Mouse (Mus musculus) stomach, postnatal 0 days (tissue): ENCODE measurements around the gene Kif26b. TPM values are rescaled to one million over a fixed set of nuclear protein-coding genes. Genes with fewer than 3 reads are reported as not detected.

Experiments
- ATAC-seq: fragments of 200-750 bp; cut with Nextera tagmentation; 2 replicates; pipeline ENCODE4 v1.8.0; 2017; ENCODE audit not compliant: low FRiP score, low TSS enrichment
- DNase-seq: peaks from one replicate; pipeline ENCODE4 v3.0.0-alpha.2; 2016; ENCODE audit warnings: low spot score
- H3K27ac ChIP-seq: fragments of 300-500 bp; sonication (generic); replicated peaks from 2 replicates; pipeline ENCODE4 v1.5.1; 2014; ENCODE audit warnings: mild to moderate bottlenecking, control low read depth
- H3K27me3 ChIP-seq: fragments of 300-500 bp; sonication (generic); 2 replicates; pipeline ENCODE4 v1.6.1; 2014; ENCODE audit warnings: low read length; ENCODE audit not compliant: control insufficient read depth, insufficient read depth
- H3K36me3 ChIP-seq: fragments of 300-500 bp; sonication (generic); 2 replicates; pipeline ENCODE4 v1.6.1; 2014; ENCODE audit warnings: low read length, mixed read lengths; ENCODE audit not compliant: control insufficient read depth, insufficient read depth
- H3K4me1 ChIP-seq: fragments of 300-500 bp; sonication (generic); replicated peaks from 2 replicates; pipeline ENCODE4 v1.6.1; 2014; ENCODE audit warnings: antibody characterized with exemption; ENCODE audit not compliant: control insufficient read depth, insufficient read depth
- H3K4me2 ChIP-seq: fragments of 300-500 bp; sonication (generic); replicated peaks from 2 replicates; pipeline ENCODE4 v1.6.1; 2014; ENCODE audit warnings: low read depth, mild to moderate bottlenecking, control low read depth, moderate library complexity
- H3K4me3 ChIP-seq: fragments of 300-500 bp; sonication (generic); 2 replicates; pipeline ENCODE4 v1.5.1; 2014; ENCODE audit warnings: low read depth, low read length, control low read depth
- H3K9ac ChIP-seq: fragments of 300-500 bp; sonication (generic); 2 replicates; pipeline ENCODE4 v1.6.1; 2014; ENCODE audit warnings: mild to moderate bottlenecking, low read length, control low read depth, mixed read lengths
- H3K9me3 ChIP-seq: fragments of 300-500 bp; sonication (generic); 2 replicates; pipeline ENCODE4 v1.6.1; 2016; ENCODE audit warnings: low read length; ENCODE audit not compliant: control insufficient read depth
- CTCF ChIP-seq: IDR thresholded peaks from 2 replicates; pipeline ENCODE4 v1.5.1; 2016; ENCODE audit warnings: antibody characterized with exemption, low read depth, mild to moderate bottlenecking, moderate library complexity
- EP300 ChIP-seq: optimal IDR thresholded peaks from 2 replicates; pipeline ENCODE3; 2016; ENCODE audit warnings: antibody characterized with exemption
- WGBS: fragments of 180-500 bp; shearing (Covaris S2); extraction: QIAGEN DNeasy Blood & Tissue Kit; methylation state at CpG from one replicate; pipeline ENCODE4 v1.1.7; 2014; 5-methylcytosine and 5-hydroxymethylcytosine counted together
- polyA plus RNA-seq: library from polyadenylated mRNA; unstranded; fragments of >200 nt; fragmentation: Nextera tagmentation; extraction: Ambion mirVana; gene quantifications from 2 replicates; pipeline ENCODE4 v1.2.1, GENCODE M21; 2015

Gene Kif26b
- polyA plus RNA-seq, 1 experiment from 2014 or later, result 0.69 TPM

- DNase-seq (no peak), ATAC-seq (no peak)
- no peak overlapping the region for H3K9ac ChIP-seq
- H3K4me1 ChIP-seq, result no peaks in the 10 kb centered on the region
- H3K27me3 ChIP-seq, result no peaks in the 10 kb centered on the region
- no peaks in the 10 kb centered on the region for H3K9me3 ChIP-seq
- TF ChIP-seq CTCF (no peak), EP300 (no peak)
- no peak overlapping the region for H3K27ac ChIP-seq
- H3K4me3 ChIP-seq, result no peak overlapping the region
- no peak overlapping the region for H3K4me2 ChIP-seq
- WGBS, result 59% methylated on average over 7 of the region's 7 CpGs
- H3K36me3 ChIP-seq, result no peaks in the 10 kb centered on the region
Measured at GRCm38 (mm10) chr1:178512323-178513031, 16.4 kb upstream of the Kif26b start.

GRCm38 (mm10) chr1:178513954-178514353 is 15.0 kb upstream of the Kif26b start:
- TF ChIP-seq EP300, result no peak
- DNase-seq (no peak), ATAC-seq (no peak)
- no peak overlapping the region for H3K4me2 ChIP-seq
- H3K9me3 ChIP-seq, result no peaks in the 10 kb centered on the region
- no peaks in the 10 kb centered on the region for H3K36me3 ChIP-seq
- no peak overlapping the region for H3K9ac ChIP-seq
- H3K4me1 ChIP-seq, result no peaks in the 10 kb centered on the region
- no peak overlapping the region for H3K4me3 ChIP-seq
- no peak overlapping the region for H3K27ac ChIP-seq
- 18% methylated on average over 6 of the region's 8 CpGs for WGBS
- no peaks in the 10 kb centered on the region for H3K27me3 ChIP-seq

GRCm38 (mm10) chr1:178515839-178516238 is 13.1 kb upstream of the Kif26b start:
- DNase-seq, result no peak
- Histone ChIP-seq H3K4me3 (no peak overlapping the region), H3K4me2 (no peak overlapping the region), H3K27ac (no peak overlapping the region), H3K9ac (no peak overlapping the region), H3K27me3 (no peaks in the 10 kb centered on the region), H3K36me3 (no peaks in the 10 kb centered on the region), H3K9me3 (no peaks in the 10 kb centered on the region), H3K4me1 (no peaks in the 10 kb centered on the region)
- 84% methylated on average over 2 of the region's 2 CpGs for WGBS
- ATAC-seq, result no peak
- no peak for TF ChIP-seq EP300
- no peak for TF ChIP-seq CTCF

GRCm38 (mm10) chr1:178522389-178522788 is 6.5 kb upstream of the Kif26b start:
- ATAC-seq (no peak), DNase-seq (no peak)
- Histone ChIP-seq H3K4me3 (no peak overlapping the region), H3K9me3 (0 out of 2 replicates have a peak, but pooled peaks cover 4% of the 10 kb centered on the region), H3K4me1 (no peaks in the 10 kb centered on the region), H3K36me3 (no peaks in the 10 kb centered on the region), H3K27ac (no peak overlapping the region), H3K27me3 (no peaks in the 10 kb centered on the region), H3K9ac (no peak overlapping the region), H3K4me2 (no peak overlapping the region)
- TF ChIP-seq EP300, result no peak
- WGBS, result 81% methylated on average over 5 of the region's 5 CpGs

- DNase-seq (no peak), ATAC-seq (no peak)
- H3K36me3 ChIP-seq, result no peaks in the 10 kb centered on the region
- TF ChIP-seq EP300 (no peak), CTCF (no peak)
- no peak overlapping the region for H3K4me3 ChIP-seq
- H3K9me3 ChIP-seq, result 0 out of 2 replicates have a peak, but pooled peaks cover 4% of the 10 kb centered on the region
- no peak overlapping the region for H3K27ac ChIP-seq
- H3K4me2 ChIP-seq, result no peak overlapping the region
- no peaks in the 10 kb centered on the region for H3K27me3 ChIP-seq
- no peak overlapping the region for H3K9ac ChIP-seq
- 0 out of 2 replicates have a peak, but pooled peaks cover 1% of the 10 kb centered on the region for H3K4me1 ChIP-seq
- 44% methylated on average over 5 of the region's 5 CpGs for WGBS
Measured at GRCm38 (mm10) chr1:178523152-178523551, 5.8 kb upstream of the Kif26b start.

GRCm38 (mm10) chr1:178527185-178527546 is 1.8 kb upstream of the Kif26b start:
- under 1% methylated on average over 21 of the region's 21 CpGs for WGBS
- peak overlapping the region; percentile 100 for H3K4me2 ChIP-seq
- H3K4me3 ChIP-seq, result peak overlapping the region; percentile 61
- H3K4me1 ChIP-seq, result peaks cover 8% of the 10 kb centered on the region; the same call in 1 of the 2 replicates
- no peak overlapping the region for H3K9ac ChIP-seq
- no peak for TF ChIP-seq EP300
- peak; percentile 82 for TF ChIP-seq CTCF
- no peaks in the 10 kb centered on the region; the same call in 1 of the 2 replicates for H3K27me3 ChIP-seq
- H3K9me3 ChIP-seq, result 0 out of 2 replicates have a peak, but pooled peaks cover 4% of the 10 kb centered on the region
- DNase-seq, result peak; percentile 79
- H3K36me3 ChIP-seq, result no peaks in the 10 kb centered on the region
- H3K27ac ChIP-seq, result no peak overlapping the region
- 0 out of 2 replicates have a peak, but pooled peaks have one; percentile 18 for ATAC-seq
